Mouse (Mus musculus) G1E (cell line): Measurements from ENCODE around the gene Gkn1.

Source experiments
- CTCF ChIP-seq: IDR thresholded peaks from 2 replicates; pipeline ENCODE4 v1.5.1; 2012; ENCODE audit warnings: low read depth, low read length, inconsistent platforms, mixed read lengths
- GATA1 ChIP-seq: IDR thresholded peaks from 2 replicates; pipeline ENCODE4 v1.6.1; 2012; ENCODE audit warnings: borderline replicate concordance, low read length, inconsistent platforms, mixed read lengths
- GATA2 ChIP-seq: IDR thresholded peaks from 2 replicates; pipeline ENCODE4 v1.6.1; 2012; ENCODE audit warnings: low read depth, low read length, inconsistent platforms, borderline replicate concordance
- POLR2AphosphoS5 ChIP-seq: IDR thresholded peaks from 2 replicates; pipeline ENCODE4 v1.6.1; 2012; ENCODE audit warnings: low read depth, low read length, inconsistent platforms; ENCODE audit not compliant: insufficient replicate concordance
- TAL1 ChIP-seq: conservative IDR thresholded peaks from 2 replicates; pipeline ENCODE4 v1.6.1; 2012; ENCODE audit warnings: low read depth, low read length, inconsistent platforms, mixed read lengths

DNA sequence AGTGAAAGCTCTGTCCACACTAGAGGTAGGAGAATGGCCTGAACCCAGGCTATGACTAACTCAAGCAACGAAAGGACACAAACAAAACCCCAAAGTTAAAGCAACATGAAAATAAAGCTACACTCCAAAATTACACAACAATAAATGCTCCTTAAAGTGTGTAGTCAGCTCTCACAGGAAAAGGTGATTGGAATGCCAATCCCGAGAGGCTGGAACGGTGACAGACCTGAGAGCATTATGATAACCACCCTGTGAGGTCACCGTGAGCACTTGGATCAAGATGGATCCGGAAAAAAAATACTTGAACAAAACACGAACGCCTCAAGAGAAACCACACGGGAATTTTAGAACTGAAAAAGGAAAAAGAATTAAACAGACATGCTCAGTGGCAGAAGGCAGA lies 46.3 kb downstream of the Gkn1 start:
- no peak for TF ChIP-seq CTCF
- no peak for TF ChIP-seq TAL1
- no peak for TF ChIP-seq POLR2AphosphoS5
- no peak for TF ChIP-seq GATA1
- no peak for TF ChIP-seq GATA2
